Mouse (Mus musculus): ENCODE measurements around the gene Gm37240.

- no peak for TF ChIP-seq CTCF (IDR thresholded peaks at IDR 0.05; ENCODE audit: borderline replicate concordance, extremely low read depth, insufficient read depth, insufficient read length)
- no peak for TF ChIP-seq POLR2A (IDR thresholded peaks at IDR 0.05; ENCODE audit: borderline replicate concordance, extremely low read depth, insufficient read depth, insufficient read length, poor library complexity, severe bottlenecking)
Observed at GRCm38 (mm10) chr3:85133561-85133960, 753.8 kb downstream of the Gm37240 start.
